Mouse (Mus musculus) CD4-positive helper T cell, adult 2 months (primary cell): ENCODE data around the gene Rassf2.

Experiments used
- DNase-seq: peaks from one replicate; pipeline ENCODE4 v3.0.0-alpha.2; 2012; ENCODE audit warnings: low read depth, missing footprints, low spot score

The Rassf2 gene

GRCm38 (mm10) chr2:131956336-131957256 lies 73.5 kb downstream of the Rassf2 start:
- no peak for DNase-seq

DNA sequence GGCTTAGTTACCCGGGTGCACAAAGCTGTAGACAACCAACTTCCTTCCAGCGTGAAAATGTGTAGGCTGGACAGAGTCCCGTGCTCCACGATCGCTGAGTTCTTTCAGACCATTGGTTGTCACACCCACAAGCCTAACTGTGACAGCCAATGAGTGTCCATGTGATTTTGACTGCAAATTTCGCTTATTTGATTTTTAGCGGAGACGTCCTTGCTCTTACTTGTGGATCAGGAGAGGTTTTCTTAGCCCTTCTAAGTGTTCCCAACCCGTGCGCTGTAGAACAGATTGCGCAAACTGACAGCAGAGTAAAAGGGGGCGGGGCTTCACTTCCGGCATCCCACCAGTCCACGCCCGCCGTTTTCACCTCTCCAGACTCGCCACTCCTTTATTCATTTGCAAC lies 74.8 kb downstream of the Rassf2 start:
- peak; percentile 35 for DNase-seq

DNA sequence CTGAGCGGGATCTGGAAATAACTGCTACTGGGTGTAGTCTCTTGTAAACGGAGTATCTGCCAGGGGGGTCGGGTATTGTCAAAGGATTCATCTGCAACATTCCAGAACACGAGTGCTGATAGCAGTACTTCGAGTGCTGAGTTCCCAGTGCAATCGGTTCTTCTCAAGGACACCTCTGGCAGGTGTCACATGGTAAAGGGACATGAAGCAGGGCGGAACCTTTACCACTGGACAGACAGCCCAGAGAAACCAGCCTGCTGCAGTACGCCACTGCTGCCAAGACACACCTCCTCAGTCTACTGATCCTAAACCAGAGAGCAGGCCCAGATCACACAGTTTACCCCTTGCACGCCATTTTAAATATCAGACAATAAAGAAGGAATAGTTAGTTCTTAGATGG lies 75.2 kb downstream of the Rassf2 start:
- no peak for DNase-seq

- DNase-seq, result no peak
Observed at GRCm38 (mm10) chr2:131953711-131954110, 76.3 kb downstream of the Rassf2 start.

- no peak for DNase-seq
Observed at GRCm38 (mm10) chr2:131952961-131953538, 77.0 kb downstream of the Rassf2 start.

- DNase-seq, result no peak
Observed at GRCm38 (mm10) chr2:131952456-131952855, 77.6 kb downstream of the Rassf2 start.

GRCm38 (mm10) chr2:131950598-131951095 lies 79.4 kb downstream of the Rassf2 start, which contains the start of gene Prnd:
Gene Prnd (plus strand): TSS chr2:131950861.
- DNase-seq, result peak; percentile 61

DNA sequence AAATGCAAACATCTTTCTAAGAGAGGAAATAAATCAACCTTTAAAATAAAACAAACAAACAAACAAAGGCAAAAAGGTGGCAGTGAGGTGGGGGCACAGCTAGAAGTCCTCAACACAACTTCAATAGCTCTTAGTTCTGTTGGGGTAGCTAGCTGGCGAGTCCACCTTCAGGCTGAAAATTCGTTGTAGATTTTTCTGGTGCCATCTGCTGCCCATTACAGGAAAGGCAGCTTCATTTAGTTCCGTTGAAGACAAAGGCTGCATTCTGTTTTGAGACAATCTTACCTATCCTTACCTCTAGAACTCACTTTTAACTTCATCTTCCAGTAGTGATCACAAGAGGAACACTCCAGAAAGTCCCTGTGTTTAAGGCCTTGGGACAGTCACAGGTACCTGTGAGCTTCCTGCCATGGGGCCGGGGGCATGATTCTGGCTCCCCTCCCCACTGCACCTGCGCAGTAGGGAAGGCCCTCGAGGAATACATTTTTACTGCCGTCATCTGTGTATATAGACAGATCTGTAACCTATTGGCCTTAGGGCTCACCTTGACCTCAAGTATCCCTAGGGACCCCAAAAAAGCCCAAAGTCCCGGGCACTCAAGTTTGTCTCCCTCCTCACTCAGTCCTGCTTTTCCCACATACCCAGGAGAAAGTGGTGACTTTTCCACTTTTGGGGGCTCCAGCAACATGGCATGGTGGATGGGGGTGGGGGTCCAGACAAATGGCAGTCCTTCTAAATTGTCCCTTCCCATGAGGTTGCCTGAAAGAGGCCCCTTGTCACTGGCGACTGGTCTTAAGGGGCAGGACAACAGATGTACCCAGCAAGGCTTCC lies 80.1 kb downstream of the Rassf2 start:
- peak; percentile 48 for DNase-seq

- no peak for DNase-seq
Observed at GRCm38 (mm10) chr2:131948916-131949639, 81.0 kb downstream of the Rassf2 start.

- DNase-seq, result no peak
Observed at GRCm38 (mm10) chr2:131948156-131948555, 81.9 kb downstream of the Rassf2 start.

DNA sequence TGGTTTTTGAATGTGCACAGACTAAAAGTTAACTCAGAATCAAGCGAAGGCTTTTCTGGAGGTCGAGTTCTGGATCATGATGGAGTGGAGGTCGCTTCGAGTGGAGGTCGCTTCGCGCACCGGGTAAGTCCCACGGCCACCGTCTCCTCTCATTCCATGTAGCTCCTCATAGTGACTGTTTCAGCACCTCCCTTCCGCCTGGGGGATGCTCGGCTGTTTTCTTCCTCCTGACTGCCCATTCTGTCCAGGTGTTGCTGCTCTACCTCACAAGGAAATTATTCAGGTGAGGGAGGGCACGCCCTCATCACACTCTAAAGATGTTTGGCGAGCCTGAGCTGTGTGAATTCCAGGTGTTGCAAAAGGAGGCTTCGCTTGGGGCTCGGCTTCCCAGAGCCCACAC lies 83.7 kb downstream of the Rassf2 start:
- no peak for DNase-seq

- no peak for DNase-seq
Observed at GRCm38 (mm10) chr2:131945765-131946164, 84.3 kb downstream of the Rassf2 start.

DNA sequence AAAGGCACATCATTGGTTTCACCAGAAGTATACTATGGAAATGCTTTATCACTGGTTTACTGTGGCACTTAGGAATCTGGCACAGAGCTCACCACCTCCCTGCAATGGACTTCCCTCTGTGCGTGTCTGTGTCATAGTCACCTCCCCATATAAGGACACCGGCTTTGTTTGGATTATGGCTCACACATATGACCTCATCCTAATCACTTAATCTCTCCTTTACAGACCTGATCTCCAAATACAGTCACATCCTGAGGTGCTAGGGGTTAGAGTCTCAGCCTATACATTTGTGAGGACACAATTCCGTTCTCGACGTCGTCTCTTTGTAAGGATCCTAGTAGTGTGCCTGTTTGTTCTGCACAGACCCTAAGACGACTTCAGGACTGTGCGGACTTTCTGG lies 84.8 kb downstream of the Rassf2 start:
- no peak for DNase-seq

GRCm38 (mm10) chr2:131944370-131944769 lies 85.7 kb downstream of the Rassf2 start:
- DNase-seq, result no peak

GRCm38 (mm10) chr2:131941501-131941900 lies 88.6 kb downstream of the Rassf2 start:
- no peak for DNase-seq

DNA sequence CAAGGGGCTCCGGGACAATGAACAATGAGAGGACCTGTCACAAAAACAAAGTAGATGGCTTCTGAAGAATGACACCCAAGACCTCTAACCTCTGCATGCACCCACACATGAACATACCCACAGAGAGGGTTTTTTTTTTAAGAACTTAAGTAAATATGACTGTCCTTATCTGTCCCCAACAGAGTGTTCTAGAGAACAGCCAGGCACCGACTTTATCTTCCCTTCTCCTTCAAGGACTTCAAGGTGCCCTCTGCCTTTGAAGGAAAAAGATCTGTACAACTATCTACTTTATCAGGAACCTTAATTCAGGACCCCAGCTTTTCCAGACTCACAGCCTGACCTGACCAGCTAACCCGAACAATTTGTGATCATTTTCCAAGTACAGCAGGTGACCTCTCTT lies 89.6 kb downstream of the Rassf2 start:
- no peak for DNase-seq
